Mouse (Mus musculus): Measurements from ENCODE around the gene Tbl1xr1. TPM values are rescaled to one million over a fixed set of nuclear protein-coding genes. Genes with fewer than 3 reads are reported as not detected.

The Tbl1xr1 gene
- polyA plus RNA-seq, 1 experiment from 2014 or later: 45.7 TPM

DNA sequence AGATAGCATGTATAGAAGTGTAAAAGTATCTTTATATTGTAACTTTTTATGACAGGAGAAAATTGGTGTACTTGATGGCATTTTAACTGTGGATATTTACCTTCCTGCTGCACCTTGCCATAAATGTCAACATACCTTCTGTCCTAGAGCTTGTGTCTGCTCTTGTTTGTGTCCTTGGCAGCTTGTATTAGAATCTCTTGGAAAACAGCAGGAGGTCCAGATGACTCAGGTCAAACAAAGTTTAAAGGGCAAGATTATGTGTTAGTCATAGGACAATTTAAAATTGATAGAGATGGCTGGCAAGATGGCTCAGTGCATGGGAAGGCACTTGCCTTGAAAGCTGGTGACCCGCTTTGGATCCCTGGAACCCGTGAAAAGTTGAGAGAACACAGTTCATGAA, 104.6 kb downstream of the Tbl1xr1 start:
- Histone ChIP-seq H3K27me3 (ENCODE audit: control insufficient read depth, insufficient read depth, low read length) (no peaks in the 10 kb centered on the region), H3K4me2 (replicated peaks; ENCODE audit: low read depth, low read length) (no peak overlapping the region), H3K4me3 (ENCODE audit: low read depth, low read length) (no peak overlapping the region), H3K9ac (replicated peaks; ENCODE audit: low read depth, low read length) (no peak overlapping the region), H3K36me3 (ENCODE audit: control insufficient read depth, insufficient read depth, low read length) (no peaks in the 10 kb centered on the region), H3K9me3 (ENCODE audit: control insufficient read depth, low read depth, low read length) (no peaks in the 10 kb centered on the region), H3K4me1 (ENCODE audit: control insufficient read depth, insufficient read depth, low read length) (no peaks in the 10 kb centered on the region), H3K27ac (ENCODE audit: low read length) (no peak overlapping the region)
- WGBS: 97% methylated on average over 2 of the region's 2 CpGs
- ATAC-seq (ENCODE audit: insufficient number of reproducible peaks, insufficient read depth, low FRiP score, low read depth): no peak

DNA sequence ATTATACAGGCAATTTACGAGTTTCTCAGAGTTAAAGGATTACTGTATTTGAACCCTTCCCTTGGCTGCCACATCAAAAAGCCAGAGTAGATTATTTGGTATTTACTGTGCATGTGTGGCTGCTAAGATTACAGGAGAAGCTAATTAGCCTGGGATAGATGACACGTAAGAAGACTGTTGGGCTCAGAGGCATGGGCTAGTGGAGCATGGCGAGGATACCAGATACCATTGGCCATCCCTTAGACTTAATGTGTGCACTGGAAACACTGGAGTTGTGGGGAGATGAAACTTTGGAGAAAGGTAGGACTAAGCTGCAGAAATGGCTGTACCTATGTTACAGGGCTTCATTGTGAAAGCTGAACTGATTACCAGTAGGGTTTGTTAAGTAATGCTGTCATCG, 108.8 kb downstream of the Tbl1xr1 start:
- Histone ChIP-seq H3K4me3 (ENCODE audit: low read depth, low read length) (no peak overlapping the region), H3K9ac (replicated peaks; ENCODE audit: low read depth, low read length) (no peak overlapping the region), H3K4me2 (replicated peaks; ENCODE audit: low read depth, low read length) (no peak overlapping the region), H3K4me1 (ENCODE audit: control insufficient read depth, insufficient read depth, low read length) (no peaks in the 10 kb centered on the region), H3K27ac (ENCODE audit: low read length) (no peak overlapping the region), H3K36me3 (ENCODE audit: control insufficient read depth, insufficient read depth, low read length) (no peaks in the 10 kb centered on the region), H3K27me3 (ENCODE audit: control insufficient read depth, insufficient read depth, low read length) (no peaks in the 10 kb centered on the region), H3K9me3 (ENCODE audit: control insufficient read depth, low read depth, low read length) (no peaks in the 10 kb centered on the region)
- ATAC-seq (ENCODE audit: insufficient number of reproducible peaks, insufficient read depth, low FRiP score, low read depth): no peak
- WGBS: 91% methylated on average over 4 of the region's 4 CpGs

DNA sequence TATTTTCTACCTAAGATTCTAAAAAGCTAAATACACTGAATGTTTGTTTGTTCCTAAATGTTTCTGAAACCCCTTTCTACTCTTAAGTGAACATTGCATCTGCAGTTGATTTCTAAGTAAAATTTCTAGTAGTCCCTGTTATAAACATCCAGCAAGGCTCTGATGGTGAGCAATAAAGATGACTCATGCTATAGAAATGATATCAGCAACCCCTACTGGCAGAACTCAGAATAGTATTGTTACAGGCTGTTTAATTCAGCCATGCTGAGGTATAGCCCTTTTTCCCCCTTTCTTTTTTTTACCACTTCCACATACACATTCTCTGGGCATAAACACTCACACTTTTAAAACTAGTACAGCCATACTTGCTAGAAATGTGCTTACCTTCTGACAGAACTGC, 114.0 kb downstream of the Tbl1xr1 start:
- peaks cover 22% of the 10 kb centered on the region for H3K36me3 ChIP-seq (ENCODE audit: control insufficient read depth, insufficient read depth, low read length)
- ATAC-seq (ENCODE audit: insufficient number of reproducible peaks, insufficient read depth, low FRiP score, low read depth): no peak

DNA sequence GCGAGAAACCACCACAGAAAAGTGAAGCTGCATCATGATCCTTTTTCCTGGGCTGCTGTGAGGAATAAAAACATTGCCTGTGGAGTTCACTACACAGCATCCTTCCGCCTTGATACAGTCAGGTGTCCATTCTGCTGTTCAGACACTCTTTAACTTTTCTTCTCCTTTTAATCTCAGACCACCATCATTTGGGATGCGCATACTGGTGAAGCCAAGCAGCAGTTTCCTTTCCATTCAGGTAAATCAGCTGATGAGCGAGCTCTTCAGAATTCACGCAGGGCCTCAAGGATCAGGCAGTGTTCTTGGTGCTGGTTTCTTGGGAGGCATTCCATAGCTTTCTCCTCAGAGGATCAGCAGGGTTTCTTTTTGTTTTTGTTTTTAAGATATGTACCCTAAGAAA, 116.5 kb downstream of the Tbl1xr1 start:
- 96% methylated on average over 5 of the region's 5 CpGs for whole genome bisulfite sequencing
- H3K27ac ChIP-seq (ENCODE audit: low read length): no peak overlapping the region
- H3K4me1 ChIP-seq (ENCODE audit: control insufficient read depth, insufficient read depth, low read length): no peaks in the 10 kb centered on the region
- no peaks in the 10 kb centered on the region for H3K27me3 ChIP-seq (ENCODE audit: control insufficient read depth, insufficient read depth, low read length)
- H3K4me2 ChIP-seq (replicated peaks; ENCODE audit: low read depth, low read length): no peak overlapping the region
- ATAC-seq (ENCODE audit: insufficient number of reproducible peaks, insufficient read depth, low FRiP score, low read depth): no peak
- no peak overlapping the region for H3K4me3 ChIP-seq (ENCODE audit: low read depth, low read length)
- no peak overlapping the region for H3K9ac ChIP-seq (replicated peaks; ENCODE audit: low read depth, low read length)
- H3K9me3 ChIP-seq (ENCODE audit: control insufficient read depth, low read depth, low read length): no peaks in the 10 kb centered on the region
- H3K36me3 ChIP-seq (ENCODE audit: control insufficient read depth, insufficient read depth, low read length): peaks cover 26% of the 10 kb centered on the region

More for the DNA sequence above, 114.0 kb downstream of the Tbl1xr1 start:
- no peak overlapping the region for H3K4me2 ChIP-seq (replicated peaks; ENCODE audit: low read depth, low read length)
- no peak overlapping the region for H3K4me3 ChIP-seq (ENCODE audit: low read depth, low read length)
- H3K4me1 ChIP-seq (ENCODE audit: control insufficient read depth, insufficient read depth, low read length): no peaks in the 10 kb centered on the region
- no peak overlapping the region for H3K9ac ChIP-seq (replicated peaks; ENCODE audit: low read depth, low read length)
- no peaks in the 10 kb centered on the region for H3K27me3 ChIP-seq (ENCODE audit: control insufficient read depth, insufficient read depth, low read length)
- no peak overlapping the region for H3K27ac ChIP-seq (ENCODE audit: low read length)
- H3K9me3 ChIP-seq (ENCODE audit: control insufficient read depth, low read depth, low read length): no peaks in the 10 kb centered on the region

DNA sequence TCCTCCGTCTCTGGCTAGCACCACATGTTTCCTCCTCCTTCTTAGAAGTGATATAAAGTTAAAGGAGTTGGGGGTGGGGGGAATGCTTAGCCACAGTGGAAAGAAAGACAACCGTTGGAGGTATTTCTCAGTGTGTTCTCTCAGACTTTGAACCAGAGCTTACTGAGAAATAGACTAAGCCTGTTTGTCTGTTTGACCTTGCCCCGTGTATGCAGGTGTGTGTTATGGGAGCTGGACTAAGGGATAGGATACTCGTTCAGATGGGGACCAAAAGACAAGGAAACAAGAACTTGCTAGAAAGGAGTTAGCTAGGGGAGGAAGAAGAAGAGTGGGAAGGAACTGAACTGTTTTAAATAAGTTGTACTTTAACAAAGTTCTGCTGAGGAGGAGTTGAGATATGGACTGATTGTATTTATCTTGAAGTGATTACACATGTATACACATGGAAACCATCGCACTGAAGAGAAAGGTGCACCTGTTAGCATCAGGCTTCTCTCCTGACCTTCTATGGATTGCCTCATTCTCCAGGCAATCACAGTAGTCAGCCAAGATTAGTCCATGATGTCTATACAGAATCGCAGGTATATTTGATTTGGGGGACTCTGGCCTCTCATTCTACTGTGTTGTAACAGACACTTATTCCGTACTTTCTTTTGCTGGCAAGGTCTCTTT, 117.9 kb downstream of the Tbl1xr1 start:
- no peak overlapping the region for H3K27ac ChIP-seq (ENCODE audit: low read length)
- H3K4me3 ChIP-seq (ENCODE audit: low read depth, low read length): no peak overlapping the region
- no peaks in the 10 kb centered on the region for H3K9me3 ChIP-seq (ENCODE audit: control insufficient read depth, low read depth, low read length)
- H3K9ac ChIP-seq (replicated peaks; ENCODE audit: low read depth, low read length): no peak overlapping the region
- peaks cover 28% of the 10 kb centered on the region for H3K36me3 ChIP-seq (ENCODE audit: control insufficient read depth, insufficient read depth, low read length)
- 79% methylated on average over 7 of the region's 7 CpGs for WGBS
- no peak overlapping the region for H3K4me2 ChIP-seq (replicated peaks; ENCODE audit: low read depth, low read length)
- no peaks in the 10 kb centered on the region for H3K4me1 ChIP-seq (ENCODE audit: control insufficient read depth, insufficient read depth, low read length)
- no peaks in the 10 kb centered on the region for H3K27me3 ChIP-seq (ENCODE audit: control insufficient read depth, insufficient read depth, low read length)
- no peak for ATAC-seq (ENCODE audit: insufficient number of reproducible peaks, insufficient read depth, low FRiP score, low read depth)

DNA sequence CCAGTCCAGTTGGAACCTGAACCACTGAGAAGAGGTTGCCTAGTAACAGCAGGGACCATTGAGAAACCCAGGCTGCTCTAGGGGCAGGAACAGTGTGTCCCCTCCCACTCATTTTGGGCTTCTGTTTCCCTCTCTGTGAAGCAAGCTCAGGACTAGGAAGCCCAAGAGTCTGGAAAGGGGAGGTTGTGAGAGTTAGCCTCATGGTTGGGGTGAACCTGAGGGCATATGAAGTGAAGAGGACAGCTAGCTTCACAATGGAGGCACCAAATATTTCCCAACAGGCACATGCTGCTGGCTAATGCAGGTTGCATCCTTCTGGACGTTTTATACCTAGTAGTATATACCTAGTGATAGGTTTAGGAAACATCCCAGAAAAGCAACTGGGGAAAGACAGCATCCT, 122.3 kb downstream of the Tbl1xr1 start:
- H3K9ac ChIP-seq (replicated peaks; ENCODE audit: low read depth, low read length): no peak overlapping the region
- 83% methylated on average over 1 of the region's 1 CpGs for WGBS
- no peak overlapping the region for H3K4me3 ChIP-seq (ENCODE audit: low read depth, low read length)
- no peak for ATAC-seq (ENCODE audit: insufficient number of reproducible peaks, insufficient read depth, low FRiP score, low read depth)
- H3K9me3 ChIP-seq (ENCODE audit: control insufficient read depth, low read depth, low read length): no peaks in the 10 kb centered on the region
- no peaks in the 10 kb centered on the region for H3K4me1 ChIP-seq (ENCODE audit: control insufficient read depth, insufficient read depth, low read length)
- no peak overlapping the region for H3K27ac ChIP-seq (ENCODE audit: low read length)
- no peaks in the 10 kb centered on the region for H3K27me3 ChIP-seq (ENCODE audit: control insufficient read depth, insufficient read depth, low read length)
- H3K4me2 ChIP-seq (replicated peaks; ENCODE audit: low read depth, low read length): no peak overlapping the region
- peaks cover 17% of the 10 kb centered on the region for H3K36me3 ChIP-seq (ENCODE audit: control insufficient read depth, insufficient read depth, low read length)

DNA sequence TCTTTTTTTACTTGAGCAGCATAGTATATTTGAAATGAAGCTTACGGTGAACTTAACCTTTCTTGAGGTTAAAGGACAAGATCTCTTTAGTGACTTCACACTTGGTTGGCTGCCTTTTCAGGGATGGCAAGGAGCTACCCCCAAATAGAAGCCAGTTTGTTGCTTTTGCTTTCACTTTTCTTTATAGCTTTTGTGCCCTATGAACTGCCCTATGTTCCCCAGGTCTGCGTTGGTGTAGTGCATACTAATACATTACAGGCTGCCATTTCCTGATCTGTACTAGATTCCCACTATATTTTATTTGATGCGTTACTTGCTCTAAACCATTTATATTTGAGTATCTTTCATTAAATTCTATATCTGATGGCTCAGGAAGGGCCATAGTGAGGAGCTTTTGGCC, 127.7 kb downstream of the Tbl1xr1 start:
- no peak overlapping the region for H3K9ac ChIP-seq (replicated peaks; ENCODE audit: low read depth, low read length)
- H3K9me3 ChIP-seq (ENCODE audit: control insufficient read depth, low read depth, low read length): no peaks in the 10 kb centered on the region
- no peak overlapping the region for H3K4me3 ChIP-seq (ENCODE audit: low read depth, low read length)
- H3K4me2 ChIP-seq (replicated peaks; ENCODE audit: low read depth, low read length): no peak overlapping the region
- 96% methylated on average over 3 of the region's 3 CpGs for WGBS
- H3K27me3 ChIP-seq (ENCODE audit: control insufficient read depth, insufficient read depth, low read length): no peaks in the 10 kb centered on the region
- peaks cover 10% of the 10 kb centered on the region for H3K36me3 ChIP-seq (ENCODE audit: control insufficient read depth, insufficient read depth, low read length)
- no peak for ATAC-seq (ENCODE audit: insufficient number of reproducible peaks, insufficient read depth, low FRiP score, low read depth)
- H3K27ac ChIP-seq (ENCODE audit: low read length): no peak overlapping the region
- H3K4me1 ChIP-seq (ENCODE audit: control insufficient read depth, insufficient read depth, low read length): no peaks in the 10 kb centered on the region

DNA sequence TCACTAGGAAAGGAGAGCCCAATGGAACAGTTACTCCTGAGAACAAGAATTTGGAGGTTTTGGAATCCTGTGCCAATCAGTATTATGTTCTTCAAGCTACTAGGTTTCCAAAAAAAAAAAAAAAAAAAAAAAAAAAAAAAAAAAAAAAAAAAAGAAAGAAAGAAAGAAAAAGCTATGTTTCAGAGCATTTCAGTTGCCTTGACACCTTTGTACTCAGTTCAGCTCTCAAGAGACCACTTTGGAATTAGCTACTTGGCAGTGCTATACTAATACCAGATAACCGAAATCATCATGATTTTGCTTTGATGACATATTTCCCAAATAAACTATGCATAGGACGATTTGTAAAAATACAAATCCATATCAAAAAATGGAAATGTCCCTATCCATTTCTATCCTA, 145.1 kb downstream of the Tbl1xr1 start:
- H3K4me3 ChIP-seq (ENCODE audit: low read depth, low read length): no peak overlapping the region
- H3K9me3 ChIP-seq (ENCODE audit: control insufficient read depth, low read depth, low read length): no peaks in the 10 kb centered on the region; the same call in 1 of the 2 replicates
- H3K27me3 ChIP-seq (ENCODE audit: control insufficient read depth, insufficient read depth, low read length): no peaks in the 10 kb centered on the region
- H3K4me2 ChIP-seq (replicated peaks; ENCODE audit: low read depth, low read length): no peak overlapping the region
- no peak overlapping the region for H3K9ac ChIP-seq (replicated peaks; ENCODE audit: low read depth, low read length)
- no peaks in the 10 kb centered on the region for H3K4me1 ChIP-seq (ENCODE audit: control insufficient read depth, insufficient read depth, low read length)
- no peaks in the 10 kb centered on the region for H3K36me3 ChIP-seq (ENCODE audit: control insufficient read depth, insufficient read depth, low read length)
- 82% methylated on average over 2 of the region's 2 CpGs for WGBS
- no peak for ATAC-seq (ENCODE audit: insufficient number of reproducible peaks, insufficient read depth, low FRiP score, low read depth)
- no peak overlapping the region for H3K27ac ChIP-seq (ENCODE audit: low read length)

DNA sequence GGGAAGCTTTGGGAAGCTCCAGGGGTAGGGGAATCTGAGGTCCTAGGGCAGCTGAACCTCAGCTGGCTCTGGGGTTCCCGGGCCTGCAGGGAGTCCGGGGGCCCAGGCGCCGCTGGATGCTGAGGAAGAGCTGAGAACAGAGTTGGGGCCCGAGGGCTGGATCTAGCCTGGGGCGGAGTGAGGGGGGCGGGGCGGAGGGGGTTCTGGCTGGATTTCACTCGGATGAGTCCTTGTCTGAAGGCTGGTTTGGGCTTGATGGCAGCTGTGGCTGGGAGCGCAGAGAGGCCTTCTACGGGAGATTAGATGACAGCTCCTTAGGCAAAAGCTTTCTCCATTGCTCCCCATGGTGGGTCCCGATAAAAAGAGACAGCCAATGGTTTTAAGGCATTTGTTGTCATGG, 145.9 kb downstream of the Tbl1xr1 start:
- Histone ChIP-seq H3K9ac (replicated peaks; ENCODE audit: low read depth, low read length) (no peak overlapping the region), H3K9me3 (ENCODE audit: control insufficient read depth, low read depth, low read length) (no peaks in the 10 kb centered on the region; the same call in 1 of the 2 replicates), H3K27me3 (ENCODE audit: control insufficient read depth, insufficient read depth, low read length) (no peaks in the 10 kb centered on the region), H3K4me2 (replicated peaks; ENCODE audit: low read depth, low read length) (no peak overlapping the region), H3K36me3 (ENCODE audit: control insufficient read depth, insufficient read depth, low read length) (no peaks in the 10 kb centered on the region), H3K4me3 (ENCODE audit: low read depth, low read length) (no peak overlapping the region), H3K4me1 (ENCODE audit: control insufficient read depth, insufficient read depth, low read length) (no peaks in the 10 kb centered on the region), H3K27ac (ENCODE audit: low read length) (no peak overlapping the region)
- no peak for ATAC-seq (ENCODE audit: insufficient number of reproducible peaks, insufficient read depth, low FRiP score, low read depth)
- WGBS: 48% methylated on average over 12 of the region's 12 CpGs

Measured in stomach, embryonic 14.5 days (tissue).